Mouse (Mus musculus): ENCODE results near the gene Ccr6. TPM values are rescaled to one million over a fixed set of nuclear protein-coding genes. Genes with fewer than 3 reads are reported as not detected.

Ccr6 gene
- polyA plus RNA-seq, 1 experiment: 12.1 TPM

DNA sequence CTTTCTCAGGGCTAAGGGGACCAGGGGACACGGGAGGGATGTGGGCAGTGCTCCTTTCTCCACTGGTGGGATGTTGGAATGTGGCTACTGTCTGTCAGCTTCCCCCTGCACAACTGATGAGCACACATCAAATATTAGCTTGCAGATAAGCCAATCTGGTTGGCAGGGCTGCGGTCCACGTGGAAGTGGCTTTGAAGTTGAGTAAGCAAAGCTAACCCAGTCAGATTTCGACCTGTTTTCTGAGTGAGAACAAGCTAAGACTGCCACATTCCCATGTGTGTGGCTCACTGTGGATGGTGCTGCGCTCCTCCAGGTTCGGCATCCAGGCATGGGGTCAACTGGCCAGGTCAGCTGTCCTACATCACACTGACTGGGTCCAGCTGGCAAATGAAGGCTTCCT lies 37.1 kb downstream of the Ccr6 start:
- Histone ChIP-seq H3K4me3 (ENCODE audit: control insufficient read depth, insufficient read depth, low read length) (no peak overlapping the region), H3K27me3 (ENCODE audit: control insufficient read depth, insufficient read depth, low read length) (no peaks in the 10 kb centered on the region), H3K4me1 (replicated peaks; ENCODE audit: control insufficient read depth, insufficient read depth, low read length) (peaks cover 14% of the 10 kb centered on the region), H3K27ac (ENCODE audit: control insufficient read depth, insufficient read depth, low read length) (no peak overlapping the region), H3K36me3 (ENCODE audit: control insufficient read depth, insufficient read depth, low read length) (no peaks in the 10 kb centered on the region)
- WGBS: 77% methylated on average over 6 of the region's 6 CpGs
- TF ChIP-seq POLR2A (IDR thresholded peaks at IDR 0.05; ENCODE audit: control insufficient read depth, extremely low read depth, insufficient read depth, low read length, poor library complexity) (no peak), CTCF (IDR thresholded peaks at IDR 0.05; ENCODE audit: borderline replicate concordance, control insufficient read depth, extremely low read depth, insufficient read depth, low read length, poor library complexity) (no peak)
- DNase-seq: no peak

- 81% methylated on average over 4 of the region's 4 CpGs for WGBS
Measured at GRCm38 (mm10) chr17:8276071-8276470, 40.2 kb downstream of the Ccr6 start.

GRCm38 (mm10) chr17:8276680-8277079 lies 40.8 kb downstream of the Ccr6 start:
- DNase-seq: no peak
- H3K27me3 ChIP-seq (ENCODE audit: control insufficient read depth, insufficient read depth, low read length): no peaks in the 10 kb centered on the region
- H3K4me1 ChIP-seq (replicated peaks; ENCODE audit: control insufficient read depth, insufficient read depth, low read length): peaks cover 10% of the 10 kb centered on the region
- no peak for TF ChIP-seq CTCF (IDR thresholded peaks at IDR 0.05; ENCODE audit: borderline replicate concordance, control insufficient read depth, extremely low read depth, insufficient read depth, low read length, poor library complexity)
- TF ChIP-seq POLR2A (IDR thresholded peaks at IDR 0.05; ENCODE audit: control insufficient read depth, extremely low read depth, insufficient read depth, low read length, poor library complexity): no peak
- 70% methylated on average over 7 of the region's 7 CpGs for WGBS
- H3K36me3 ChIP-seq (ENCODE audit: control insufficient read depth, insufficient read depth, low read length): no peaks in the 10 kb centered on the region
- no peak overlapping the region for H3K4me3 ChIP-seq (ENCODE audit: control insufficient read depth, insufficient read depth, low read length)
- no peak overlapping the region for H3K27ac ChIP-seq (ENCODE audit: control insufficient read depth, insufficient read depth, low read length)

More at GRCm38 (mm10) chr17:8276071-8276470, 40.2 kb downstream of the Ccr6 start:
- TF ChIP-seq POLR2A (IDR thresholded peaks at IDR 0.05; ENCODE audit: control insufficient read depth, extremely low read depth, insufficient read depth, low read length, poor library complexity): no peak
- no peak for TF ChIP-seq CTCF (IDR thresholded peaks at IDR 0.05; ENCODE audit: borderline replicate concordance, control insufficient read depth, extremely low read depth, insufficient read depth, low read length, poor library complexity)
- H3K27ac ChIP-seq (ENCODE audit: control insufficient read depth, insufficient read depth, low read length): no peak overlapping the region
- H3K4me3 ChIP-seq (ENCODE audit: control insufficient read depth, insufficient read depth, low read length): no peak overlapping the region
- no peaks in the 10 kb centered on the region for H3K27me3 ChIP-seq (ENCODE audit: control insufficient read depth, insufficient read depth, low read length)
- no peak for DNase-seq
- peaks cover 14% of the 10 kb centered on the region for H3K4me1 ChIP-seq (replicated peaks; ENCODE audit: control insufficient read depth, insufficient read depth, low read length)
- no peaks in the 10 kb centered on the region for H3K36me3 ChIP-seq (ENCODE audit: control insufficient read depth, insufficient read depth, low read length)

- Histone ChIP-seq H3K36me3 (ENCODE audit: control insufficient read depth, insufficient read depth, low read length) (no peaks in the 10 kb centered on the region), H3K4me3 (ENCODE audit: control insufficient read depth, insufficient read depth, low read length) (no peak overlapping the region), H3K27me3 (ENCODE audit: control insufficient read depth, insufficient read depth, low read length) (no peaks in the 10 kb centered on the region), H3K27ac (ENCODE audit: control insufficient read depth, insufficient read depth, low read length) (no peak overlapping the region), H3K4me1 (replicated peaks; ENCODE audit: control insufficient read depth, insufficient read depth, low read length) (peaks cover 6% of the 10 kb centered on the region)
- TF ChIP-seq CTCF (IDR thresholded peaks at IDR 0.05; ENCODE audit: borderline replicate concordance, control insufficient read depth, extremely low read depth, insufficient read depth, low read length, poor library complexity) (no peak), POLR2A (IDR thresholded peaks at IDR 0.05; ENCODE audit: control insufficient read depth, extremely low read depth, insufficient read depth, low read length, poor library complexity) (no peak)
- 93% methylated on average over 3 of the region's 3 CpGs for WGBS
- no peak for DNase-seq
Measured at GRCm38 (mm10) chr17:8277266-8277665, 41.4 kb downstream of the Ccr6 start.

- no peak for TF ChIP-seq CTCF (IDR thresholded peaks at IDR 0.05; ENCODE audit: borderline replicate concordance, control insufficient read depth, extremely low read depth, insufficient read depth, low read length, poor library complexity)
- no peak for TF ChIP-seq POLR2A (IDR thresholded peaks at IDR 0.05; ENCODE audit: control insufficient read depth, extremely low read depth, insufficient read depth, low read length, poor library complexity)
- peaks cover 6% of the 10 kb centered on the region for H3K4me1 ChIP-seq (replicated peaks; ENCODE audit: control insufficient read depth, insufficient read depth, low read length)
- 94% methylated on average over 3 of the region's 3 CpGs for WGBS
- no peak overlapping the region for H3K4me3 ChIP-seq (ENCODE audit: control insufficient read depth, insufficient read depth, low read length)
- no peaks in the 10 kb centered on the region for H3K27me3 ChIP-seq (ENCODE audit: control insufficient read depth, insufficient read depth, low read length)
- H3K27ac ChIP-seq (ENCODE audit: control insufficient read depth, insufficient read depth, low read length): no peak overlapping the region
- H3K36me3 ChIP-seq (ENCODE audit: control insufficient read depth, insufficient read depth, low read length): no peaks in the 10 kb centered on the region
- DNase-seq: no peak
Measured at GRCm38 (mm10) chr17:8278356-8278755, 42.5 kb downstream of the Ccr6 start.

DNA sequence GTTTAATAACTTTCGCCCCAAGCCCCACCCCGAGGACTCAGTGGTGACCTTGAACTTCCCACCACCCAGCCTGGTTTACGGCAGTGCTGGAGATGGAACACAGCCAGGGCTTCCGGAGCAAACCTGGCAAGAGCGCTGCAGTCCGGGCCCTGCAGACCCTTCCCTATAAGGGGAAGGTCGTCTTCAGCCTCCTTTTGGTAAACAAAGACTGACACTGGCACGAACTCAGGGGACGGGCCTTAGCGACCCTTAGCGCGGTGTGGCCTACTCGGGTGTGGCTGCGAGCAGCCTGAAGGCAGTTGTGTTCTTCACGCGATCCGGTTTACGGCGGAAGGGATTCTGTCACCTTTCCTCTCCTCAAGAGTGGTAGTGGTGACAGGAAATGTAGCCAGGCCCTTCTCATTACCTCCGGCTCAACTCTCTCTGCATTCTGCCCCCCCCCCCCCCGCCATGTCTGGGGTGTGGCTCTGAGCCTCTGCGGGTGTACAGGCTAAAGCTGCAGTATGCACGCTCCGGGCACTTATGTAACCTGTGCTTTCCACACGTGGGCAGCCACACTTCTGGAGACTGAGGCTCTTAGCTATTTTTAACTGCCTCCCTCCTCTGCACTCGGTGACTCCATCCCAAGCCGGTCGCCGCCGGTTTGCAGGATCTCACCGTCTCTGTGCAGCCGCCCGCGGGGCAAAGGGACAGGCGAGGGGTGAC lies 47.1 kb downstream of the Ccr6 start, which contains the start of gene Mpc1:
Gene Mpc1 (plus strand): TSS at position 84 of the 705 bp plus-strand sequence.
- TF ChIP-seq CTCF (IDR thresholded peaks at IDR 0.05; ENCODE audit: borderline replicate concordance, control insufficient read depth, extremely low read depth, insufficient read depth, low read length, poor library complexity): no peak
- no peak; the same call in 1 of the 2 replicates for TF ChIP-seq POLR2A (IDR thresholded peaks at IDR 0.05; ENCODE audit: control insufficient read depth, extremely low read depth, insufficient read depth, low read length, poor library complexity)

More for the DNA sequence above, 47.1 kb downstream of the Ccr6 start, which contains the start of gene Mpc1:
- Histone ChIP-seq H3K27me3 (ENCODE audit: control insufficient read depth, insufficient read depth, low read length) (no peaks in the 10 kb centered on the region), H3K4me3 (ENCODE audit: control insufficient read depth, insufficient read depth, low read length) (peak within 1 kb of the TSS; percentile 74), H3K27ac (ENCODE audit: control insufficient read depth, insufficient read depth, low read length) (peak within 1 kb of the TSS; percentile 96), H3K36me3 (ENCODE audit: control insufficient read depth, insufficient read depth, low read length) (no peaks in the 10 kb centered on the region), H3K4me1 (replicated peaks; ENCODE audit: control insufficient read depth, insufficient read depth, low read length) (peaks cover 12% of the 10 kb centered on the region)
- WGBS: under 1% methylated on average over 35 of the region's 35 CpGs
- DNase-seq: peak; percentile 53
